ENCODE assay signal across 18 mouse cellular contexts in genomic region chr9:88319226-88319625, GRCm38 (mm10).
"Had no signal": no experiment of that assay in that cellular context is flagged by ENCODE, and none has a peak within 500 bp of the region (broad histone marks: within the 10 kb centered on the region; RNA-seq: fewer than 3 reads in every experiment).

No protein-coding gene starts in this region.

- H3K27ac ChIP-seq: midbrain, embryonic 10.5 days; midbrain, embryonic 12.5 days; neural tube, embryonic 13.5 days; neural tube, embryonic 15.5 days had no signal

- H3K4me3 ChIP-seq: midbrain, embryonic 10.5 days; midbrain, embryonic 12.5 days; myocyte; neural tube, embryonic 13.5 days; neural tube, embryonic 15.5 days had no signal

- DNase-seq: lung, adult 18-20 months; lung, embryonic 14.5 days; lung, postnatal 10 days; lung, postnatal 4 days; midbrain, embryonic 14.5 days; retina, postnatal 1 day; right cerebral cortex, adult 18-20 months; right cerebral cortex, postnatal 25 days; right cerebral cortex, postnatal 4 days; spleen, adult 18-20 months; thymus, adult 18-20 months; thymus, postnatal 14 days; thymus, postnatal 36 days had no signal

- H3K9ac ChIP-seq: lung, embryonic 14.5 days; midbrain, embryonic 12.5 days; neural tube, embryonic 13.5 days; neural tube, embryonic 15.5 days had no signal

- H3K4me1 ChIP-seq: midbrain, embryonic 10.5 days; midbrain, embryonic 12.5 days; neural tube, embryonic 13.5 days; neural tube, embryonic 15.5 days had no signal

- H3K9me3 ChIP-seq: midbrain, embryonic 10.5 days; midbrain, embryonic 12.5 days; neural tube, embryonic 13.5 days; neural tube, embryonic 15.5 days had no signal

- H3K36me3 ChIP-seq: midbrain, embryonic 10.5 days; midbrain, embryonic 12.5 days; neural tube, embryonic 13.5 days; neural tube, embryonic 15.5 days had no signal

- H3K27me3 ChIP-seq: midbrain, embryonic 12.5 days; neural tube, embryonic 13.5 days; neural tube, embryonic 15.5 days had no signal
